Mouse (Mus musculus): Measurements from ENCODE around the gene Ppil6.

- TF ChIP-seq CTCF (IDR thresholded peaks at IDR 0.05; ENCODE audit: insufficient read depth, low read depth, low read length) (no peak), POLR2A (IDR thresholded peaks at IDR 0.05; ENCODE audit: insufficient read depth, low read depth, low read length) (no peak)
These were observed 3.6 kb upstream of the Ppil6 start for GRCm38 (mm10) chr10:41486506-41487170.

All from olfactory bulb, adult 2 months (tissue).